Mouse (Mus musculus) layer of hippocampus, adult 9-11 months (tissue): ENCODE measurements at regions not wholly inside any gene's neighbourhood (a gene's known extent, or its start where the extent isn't known, plus 50 kb on each side); places are given as distances from the start of the nearest gene placed in this dataset.
"Not testable (repeated sequence)": the region's sequence is repeated elsewhere in the genome, so short reads cannot be mapped to it uniquely, and the experiment has no call there.

Experiments used
- DNase-seq: peaks from one replicate; pipeline ENCODE4 v3.0.0; 2022

GRCm38 (mm10) chr6:3911284-3911683 is 77.4 kb downstream of the Tfpi2 start:
- DNase-seq, result no peak

GRCm38 (mm10) chr6:3904704-3905103 is 84.0 kb downstream of the Tfpi2 start:
- no peak for DNase-seq

- not testable (repeated sequence) for DNase-seq
These were observed 111.3 kb upstream of the Calcr start for GRCm38 (mm10) chr6:3875816-3876215.

- not testable (repeated sequence) for DNase-seq
These were observed 110.3 kb upstream of the Calcr start for GRCm38 (mm10) chr6:3874826-3875225.

- peak; percentile 53 for DNase-seq
These were observed 96.5 kb upstream of the Calcr start for GRCm38 (mm10) chr6:3861046-3861445.

- DNase-seq, result no peak
These were observed 96.1 kb upstream of the Calcr start for GRCm38 (mm10) chr6:3860587-3860975.

GRCm38 (mm10) chr6:3859942-3860586 is 95.5 kb upstream of the Calcr start:
- DNase-seq, result no peak

GRCm38 (mm10) chr6:3850146-3850545 is 85.6 kb upstream of the Calcr start:
- DNase-seq, result no peak
